Mouse (Mus musculus) MEL (cell line): ENCODE measurements around the gene Ifna5. TPM values are rescaled to one million over a fixed set of nuclear protein-coding genes. Genes with fewer than 3 reads are reported as not detected.

Experiments used
- DNase-seq: peaks from one replicate; pipeline ENCODE4 v3.0.0; 2011; ENCODE audit warnings: low read depth, low spot score
- H3K27ac ChIP-seq: 2 replicates; pipeline ENCODE4 v1.5.1; 2012; ENCODE audit warnings: low read depth, mild to moderate bottlenecking, control low read depth, low read length, moderate library complexity; ENCODE audit not compliant: control insufficient read depth
- H3K27me3 ChIP-seq, 2 experiments: fragments of 150-350 bp in 1 of 2; sonication (generic) in 1 of 2; 2 replicates each; pipeline ENCODE4 v1.6.1; 2012; ENCODE audit warnings: low read length in 2 of 2, mild to moderate bottlenecking in 2 of 2, improper control_type of control experiment in 1 of 2, moderate library complexity in 1 of 2; ENCODE audit not compliant: insufficient read depth in 2 of 2, control insufficient read depth in 1 of 2
- H3K36me3 ChIP-seq, 2 experiments: 2 replicates each; pipeline ENCODE4 v1.6.1; 2012 to 2014; ENCODE audit warnings: low read length in 2 of 2, improper control_type of control experiment in 1 of 2, inconsistent platforms in 1 of 2, mild to moderate bottlenecking in 1 of 2; ENCODE audit not compliant: insufficient read depth in 2 of 2, control insufficient read depth in 1 of 2
- H3K4me1 ChIP-seq, 2 experiments: fragments of 150-350 bp in 1 of 2; sonication (generic) in 1 of 2; 2 replicates each; pipeline ENCODE4 v1.6.1; 2012; ENCODE audit warnings: low read length in 2 of 2, improper control_type of control experiment in 1 of 2, mild to moderate bottlenecking in 1 of 2; ENCODE audit not compliant: insufficient read depth in 2 of 2, control insufficient read depth in 1 of 2
- H3K4me3 ChIP-seq, 2 experiments: fragments of 150-350 bp in 1 of 2; sonication (generic) in 1 of 2; 2 replicates each; pipeline ENCODE4 v1.5.1; 2012; ENCODE audit warnings: low read depth in 2 of 2, low read length in 2 of 2, mild to moderate bottlenecking in 2 of 2, moderate library complexity in 2 of 2, control low read depth in 1 of 2, improper control_type of control experiment in 1 of 2; ENCODE audit not compliant: control insufficient read depth in 1 of 2, insufficient read depth in 1 of 2
- H3K79me2 ChIP-seq: 2 replicates; pipeline ENCODE4 v1.6.1; 2012; ENCODE audit warnings: mild to moderate bottlenecking, low read length, moderate library complexity; ENCODE audit not compliant: control insufficient read depth, poor library complexity, insufficient read depth
- H3K9ac ChIP-seq: 2 replicates; pipeline ENCODE4 v1.6.1; 2012; ENCODE audit warnings: low read depth, mild to moderate bottlenecking, control low read depth, low read length, moderate library complexity; ENCODE audit not compliant: control insufficient read depth, poor library complexity, severe bottlenecking
- H3K9me3 ChIP-seq: fragments of 150-350 bp; sonication (generic); replicated peaks from 2 replicates; pipeline ENCODE4 v1.6.1; 2012; ENCODE audit warnings: mild to moderate bottlenecking, low read length, improper control_type of control experiment, moderate library complexity; ENCODE audit not compliant: insufficient read depth
- BHLHE40 ChIP-seq: IDR thresholded peaks from 2 replicates; pipeline ENCODE4 v1.6.1; 2012; ENCODE audit warnings: low read depth, mild to moderate bottlenecking, inconsistent platforms, low read length, improper control_type of control experiment, borderline replicate concordance
- CTCF ChIP-seq, 3 experiments: IDR thresholded peaks in 2 of 3; conservative IDR thresholded peaks in 1 of 3; 2 replicates each; pipeline ENCODE4 v1.5.1; 2011 to 2012; ENCODE audit warnings: low read length in 3 of 3, low read depth in 2 of 3, mild to moderate bottlenecking in 2 of 3, improper control_type of control experiment in 1 of 3, inconsistent platforms in 1 of 3, mixed read lengths in 1 of 3, moderate library complexity in 1 of 3; ENCODE audit not compliant: control insufficient read depth in 1 of 3, insufficient read depth in 1 of 3, poor library complexity in 1 of 3, severe bottlenecking in 1 of 3
- ELF1 ChIP-seq: IDR thresholded peaks from 2 replicates; pipeline ENCODE4 v1.6.1; 2014; ENCODE audit warnings: low read depth, mild to moderate bottlenecking, inconsistent platforms, low read length, improper control_type of control experiment, moderate library complexity
- GABPA ChIP-seq: IDR thresholded peaks from 2 replicates; pipeline ENCODE4 v1.6.1; 2012; ENCODE audit warnings: low read depth, mild to moderate bottlenecking, inconsistent platforms, low read length, improper control_type of control experiment, moderate library complexity
- GATA1 ChIP-seq: IDR thresholded peaks from 2 replicates; pipeline ENCODE4 v1.6.1; 2011; ENCODE audit warnings: low read depth, low read length, improper control_type of control experiment
- MAFK ChIP-seq: IDR thresholded peaks from 2 replicates; pipeline ENCODE4 v1.6.1; 2011; ENCODE audit warnings: low read depth, mild to moderate bottlenecking, low read length, improper control_type of control experiment, borderline replicate concordance
- MAX ChIP-seq: IDR thresholded peaks from 2 replicates; pipeline ENCODE4 v1.6.1; 2011; ENCODE audit warnings: low read length, improper control_type of control experiment
- MAZ ChIP-seq: IDR thresholded peaks from 2 replicates; pipeline ENCODE4 v1.6.1; 2012; ENCODE audit warnings: low read depth, mild to moderate bottlenecking, inconsistent platforms, low read length, improper control_type of control experiment
- MYB ChIP-seq: IDR thresholded peaks from 2 replicates; pipeline ENCODE4 v1.6.1; 2011; ENCODE audit warnings: mild to moderate bottlenecking, low read depth, low read length, improper control_type of control experiment
- MYC ChIP-seq: IDR thresholded peaks from 2 replicates; pipeline ENCODE4 v1.6.1; 2011; ENCODE audit warnings: low read depth, mild to moderate bottlenecking, low read length, improper control_type of control experiment, moderate library complexity
- TCF12 ChIP-seq: IDR thresholded peaks from 2 replicates; pipeline ENCODE4 v1.6.1; 2014; ENCODE audit warnings: low read depth, mild to moderate bottlenecking, inconsistent platforms, low read length, improper control_type of control experiment, moderate library complexity
- USF1 ChIP-seq: IDR thresholded peaks from 2 replicates; pipeline ENCODE4 v1.6.1; 2014; ENCODE audit warnings: low read depth, mild to moderate bottlenecking, inconsistent platforms, low read length, improper control_type of control experiment, moderate library complexity
- USF2 ChIP-seq, 2 experiments: IDR thresholded peaks; 2 replicates each; pipeline ENCODE4 v1.6.1; 2011 to 2012; ENCODE audit warnings: improper control_type of control experiment in 2 of 2, low read length in 2 of 2, borderline replicate concordance in 1 of 2, inconsistent platforms in 1 of 2, low read depth in 1 of 2, mild to moderate bottlenecking in 1 of 2; ENCODE audit not compliant: insufficient read depth in 1 of 2
- ZNF384 ChIP-seq: IDR thresholded peaks from 2 replicates; pipeline ENCODE4 v1.6.1; 2012; ENCODE audit warnings: low read depth, mild to moderate bottlenecking, inconsistent platforms, low read length, improper control_type of control experiment
- polyA plus RNA-seq, 2 experiments: library from polyadenylated mRNA; stranded (reverse) in 1 of 2; unstranded in 1 of 2; fragments of >175 nt in 1 of 2; fragments of >200 nt in 1 of 2; gene quantifications; 2 replicates each; pipeline versions ENCODE4 v1.2.1 to v1.2.4; 2012; ENCODE audit warnings: low replicate concordance in 2 of 2, low read depth in 1 of 2; ENCODE audit not compliant: insufficient read length in 2 of 2, insufficient read depth in 1 of 2, missing spikeins in 1 of 2
- total RNA-seq: library from RNA; depleted of rRNA; stranded (reverse); fragments of 300-350 nt; gene quantifications from 2 replicates; pipeline ENCODE4 v1.2.3, GENCODE M21; 2012; rRNA removed

Gene Ifna5
- total and polyA plus RNA-seq, 3 experiments = not detected

- H3K36me3 ChIP-seq = peaks cover 0 to 15% of the 10 kb centered on the region in 2 experiments; a peak in 2 of 4 replicates
- peaks cover 15 to 20% of the 10 kb centered on the region in 2 experiments for H3K4me1 ChIP-seq
- H3K79me2 ChIP-seq = no peaks in the 10 kb centered on the region
- no peak overlapping the region for H3K27ac ChIP-seq
- H3K27me3 ChIP-seq = no peaks in the 10 kb centered on the region; a peak in 1 of 4 replicates
- H3K4me3 ChIP-seq = 0 out of 4 replicates have a peak overlapping the region, but pooled peaks of 1 of the 2 experiments have one; percentile 24
- no peaks in the 10 kb centered on the region for H3K9me3 ChIP-seq
- H3K9ac ChIP-seq = no peak overlapping the region
- TF ChIP-seq MYC = no peak
- no peak for TF ChIP-seq MAX
- no peak for TF ChIP-seq ZNF384
- no peak for TF ChIP-seq USF2 (IDR thresholded peaks at IDR 0.05; ENCODE audit: borderline replicate concordance in 1 of 2, insufficient read depth in 1 of 2, low read depth in 1 of 2, low read length in 2 of 2)
- no peak for TF ChIP-seq MYB
- no peak for TF ChIP-seq MAZ
- TF ChIP-seq, all 39 proteins: peak for 0
- DNase-seq = peak; percentile 54
Observed at GRCm38 (mm10) chr4:88878246-88878645, 42.9 kb downstream of the Ifna5 start.

- H3K79me2 ChIP-seq = no peaks in the 10 kb centered on the region
- H3K27me3 ChIP-seq = peaks cover 0 to 1% of the 10 kb centered on the region in 2 experiments; a peak in 1 of 4 replicates
- no peak overlapping the region for H3K27ac ChIP-seq
- no peaks in the 10 kb centered on the region for H3K9me3 ChIP-seq
- peaks cover 0 to 15% of the 10 kb centered on the region in 2 experiments; a peak in 2 of 4 replicates for H3K36me3 ChIP-seq
- no peak overlapping the region for H3K9ac ChIP-seq
- TF ChIP-seq MAFK (peak; percentile 52), MAZ (no peak)
- TF ChIP-seq, all 39 proteins: peak for 1
- Histone ChIP-seq H3K4me3 (no peak overlapping the region), H3K4me1 (peaks cover 15 to 20% of the 10 kb centered on the region in 2 experiments)
- DNase-seq = no peak
Observed at GRCm38 (mm10) chr4:88878772-88879171, 43.4 kb downstream of the Ifna5 start.

- TF ChIP-seq GABPA (no peak), GATA1 (no peak), TCF12 (no peak), USF1 (no peak), ELF1 (no peak), BHLHE40 (no peak), CTCF (IDR thresholded peaks at IDR 0.05 in 2 of 3, conservative IDR thresholded peaks at IDR 0.05 in 1 of 3; ENCODE audit: control insufficient read depth in 1 of 3, insufficient read depth in 1 of 3, low read depth in 2 of 3, low read length in 3 of 3, poor library complexity in 1 of 3, severe bottlenecking in 1 of 3) (no peak), MYC (no peak)
- H3K27ac ChIP-seq = no peak within 1 kb of the TSS
- H3K9ac ChIP-seq = no peak within 1 kb of the TSS
- peaks cover 0 to 6% of the 10 kb centered on the region in 2 experiments; a peak in 3 of 4 replicates for H3K27me3 ChIP-seq
- H3K9me3 ChIP-seq = no peaks in the 10 kb centered on the region
- H3K79me2 ChIP-seq = no peaks in the 10 kb centered on the region
- H3K36me3 ChIP-seq = peaks cover 0 to 15% of the 10 kb centered on the region in 2 experiments; a peak in 2 of 4 replicates
- H3K4me3 ChIP-seq = no peak within 1 kb of the TSS
- no peak for DNase-seq
- peaks cover 15 to 19% of the 10 kb centered on the region in 2 experiments for H3K4me1 ChIP-seq
Observed at GRCm38 (mm10) chr4:88880101-88880500, 44.8 kb downstream of the Ifna5 start, which contains the start of gene Ifne. Gene Ifne, minus strand, starts transcription at chr4:88880201.

Other genes with a start within 250 kb of the Ifna5 start
- not detected in 2 replicates for gene Ifna9, start 243.1 kb upstream of the Ifna5 start, total RNA-seq
- gene Ifna9, start 243.1 kb upstream of the Ifna5 start, polyA plus RNA-seq = not detected
- not detected in 2 replicates for gene Ifna12, start 232.1 kb upstream of the Ifna5 start, total RNA-seq
- not detected for gene Ifna12, start 232.1 kb upstream of the Ifna5 start, polyA plus RNA-seq
- not detected in 2 replicates for gene C87499, start 201.1 kb upstream of the Ifna5 start, total RNA-seq
- gene C87499, start 201.1 kb upstream of the Ifna5 start, polyA plus RNA-seq = not detected
- not detected in 2 replicates for gene Ifna13, start 191.1 kb upstream of the Ifna5 start, total RNA-seq
- gene Ifna13, start 191.1 kb upstream of the Ifna5 start, polyA plus RNA-seq = not detected
- not detected in 2 replicates for gene Ifna16, start 158.6 kb upstream of the Ifna5 start, total RNA-seq
- not detected for gene Ifna16, start 158.6 kb upstream of the Ifna5 start, polyA plus RNA-seq
- not detected in 2 replicates for gene Ifna2, start 151.6 kb upstream of the Ifna5 start, total RNA-seq
- not detected for gene Ifna2, start 151.6 kb upstream of the Ifna5 start, polyA plus RNA-seq
- not detected in 2 replicates for gene Ifnab, start 144.2 kb upstream of the Ifna5 start, total RNA-seq
- gene Ifnab, start 144.2 kb upstream of the Ifna5 start, polyA plus RNA-seq = not detected
- gene Gm26566, start 113.7 kb upstream of the Ifna5 start, total RNA-seq = 7.8 and 9.8 TPM in 2 replicates
- under 1 TPM in 1 of 2 experiments, not detected in 1; 0.40 TPM for gene Gm26566, start 113.7 kb upstream of the Ifna5 start, polyA plus RNA-seq
- 33.9 and 35.1 TPM in 2 replicates for gene Klhl9, start 113.1 kb upstream of the Ifna5 start, total RNA-seq
- gene Klhl9, start 113.1 kb upstream of the Ifna5 start, polyA plus RNA-seq = 10 to 100 TPM; 16.6 to 69.5 TPM
- gene Gm13271, start 80.7 kb upstream of the Ifna5 start, total RNA-seq = not detected in 2 replicates
- gene Gm13271, start 80.7 kb upstream of the Ifna5 start, polyA plus RNA-seq = not detected
- gene Gm13283, start 75.4 kb upstream of the Ifna5 start, total RNA-seq = not detected in 2 replicates
- gene Gm13283, start 75.4 kb upstream of the Ifna5 start, polyA plus RNA-seq = not detected
- gene Gm13290, start 61.7 kb upstream of the Ifna5 start, total RNA-seq = not detected in 2 replicates
- under 1 TPM in 1 of 2 experiments, not detected in 1; 0.29 TPM for gene Gm13290, start 61.7 kb upstream of the Ifna5 start, polyA plus RNA-seq
- not detected in 2 replicates for gene Gm13289, start 58.6 kb upstream of the Ifna5 start, total RNA-seq
- not detected for gene Gm13289, start 58.6 kb upstream of the Ifna5 start, polyA plus RNA-seq
- gene Gm13272, start 55.7 kb upstream of the Ifna5 start, total RNA-seq = not detected in 2 replicates
- not detected for gene Gm13272, start 55.7 kb upstream of the Ifna5 start, polyA plus RNA-seq
- not detected in 2 replicates for gene Ifnz, start 53.4 kb upstream of the Ifna5 start, total RNA-seq
- gene Ifnz, start 53.4 kb upstream of the Ifna5 start, polyA plus RNA-seq = under 1 TPM in 1 of 2 experiments, not detected in 1; 0.11 TPM
- gene Gm13276, start 49.8 kb upstream of the Ifna5 start, total RNA-seq = not detected in 2 replicates
- not detected for gene Gm13276, start 49.8 kb upstream of the Ifna5 start, polyA plus RNA-seq
- not detected in 2 replicates for gene Gm13277, start 46.9 kb upstream of the Ifna5 start, total RNA-seq
- not detected for gene Gm13277, start 46.9 kb upstream of the Ifna5 start, polyA plus RNA-seq
- gene Gm13278, start 44.0 kb upstream of the Ifna5 start, total RNA-seq = not detected in 2 replicates
- gene Gm13278, start 44.0 kb upstream of the Ifna5 start, polyA plus RNA-seq = not detected
- not detected in 2 replicates for gene Gm13275, start 41.0 kb upstream of the Ifna5 start, total RNA-seq
- gene Gm13275, start 41.0 kb upstream of the Ifna5 start, polyA plus RNA-seq = under 1 TPM in 1 of 2 experiments, not detected in 1; 0.52 TPM
- not detected in 2 replicates for gene Gm13279, start 38.1 kb upstream of the Ifna5 start, total RNA-seq
- gene Gm13279, start 38.1 kb upstream of the Ifna5 start, polyA plus RNA-seq = not detected
- 0.10 TPM in 1 of 2 replicates, not detected in the other for gene Gm13285, start 35.9 kb upstream of the Ifna5 start, total RNA-seq
- under 1 TPM in 1 of 2 experiments, not detected in 1; 0.14 TPM for gene Gm13285, start 35.9 kb upstream of the Ifna5 start, polyA plus RNA-seq
- gene Gm13287, start 32.3 kb upstream of the Ifna5 start, total RNA-seq = not detected in 2 replicates
- gene Gm13287, start 32.3 kb upstream of the Ifna5 start, polyA plus RNA-seq = not detected
- not detected in 2 replicates for gene Gm13288, start 30.0 kb upstream of the Ifna5 start, total RNA-seq
- not detected for gene Gm13288, start 30.0 kb upstream of the Ifna5 start, polyA plus RNA-seq
- gene Ifna7, start 19.3 kb upstream of the Ifna5 start, total RNA-seq = not detected in 2 replicates
- gene Ifna7, start 19.3 kb upstream of the Ifna5 start, polyA plus RNA-seq = not detected
- not detected in 2 replicates for gene Ifna11, start 15.6 kb upstream of the Ifna5 start, total RNA-seq
- not detected for gene Ifna11, start 15.6 kb upstream of the Ifna5 start, polyA plus RNA-seq
- not detected in 2 replicates for gene Ifna6, start 8.1 kb upstream of the Ifna5 start, total RNA-seq
- gene Ifna6, start 8.1 kb upstream of the Ifna5 start, polyA plus RNA-seq = not detected
- not detected in 2 replicates for gene Ifna4, start 6.3 kb downstream of the Ifna5 start, total RNA-seq
- gene Ifna4, start 6.3 kb downstream of the Ifna5 start, polyA plus RNA-seq = not detected
- not detected in 2 replicates for gene Ifna1, start 14.6 kb downstream of the Ifna5 start, total RNA-seq
- gene Ifna1, start 14.6 kb downstream of the Ifna5 start, polyA plus RNA-seq = not detected
- gene Ifne, start 44.7 kb downstream of the Ifna5 start, total RNA-seq = not detected in 2 replicates
- gene Ifne, start 44.7 kb downstream of the Ifna5 start, polyA plus RNA-seq = not detected